7 mouse cellular contexts compared by ENCODE assay signal in the genomic region with DNA sequence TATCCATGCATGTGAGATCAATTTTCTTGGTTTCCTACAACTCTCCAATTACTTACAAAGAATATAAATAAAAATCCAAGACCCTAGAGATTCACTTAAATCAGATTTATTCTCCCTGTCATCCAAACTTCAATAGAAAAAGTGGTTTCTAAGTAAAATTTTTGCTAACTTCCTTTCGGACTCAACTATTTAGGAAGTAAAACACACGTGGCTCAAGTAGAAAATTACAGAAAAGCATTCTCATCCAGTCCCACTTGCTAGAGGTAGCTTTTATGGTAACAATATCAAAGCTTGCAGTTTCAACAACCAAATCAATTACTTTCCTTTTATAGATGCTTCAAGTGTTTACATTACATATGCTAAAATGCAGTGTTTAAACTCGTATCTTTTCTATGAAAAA. TPM values are rescaled to one million over a fixed set of nuclear protein-coding genes. Genes with fewer than 3 reads are reported as not detected.
DNase-seq lines count a peak whose midpoint lies in the region; ATAC-seq and TF ChIP-seq lines count a peak whose summit lies in the region.

No protein-coding gene starts in this region.

- no peak for ATAC-seq in neural tube, embryonic 11.5 days (ENCODE audit: insufficient read depth, low FRiP score, low TSS enrichment)
- ATAC-seq in forebrain, postnatal 0 days: no peak
- no peak for ATAC-seq in liver, embryonic 13.5 days (ENCODE audit: low read depth)

- no peak for DNase-seq in neural tube, embryonic 11.5 days (ENCODE audit: low spot score)
- no peak for DNase-seq in neural tube, embryonic 10.5 days (ENCODE audit: extremely low spot score, low spot score)
- no peak for DNase-seq in forebrain, postnatal 0 days
- DNase-seq in liver, embryonic 13.5 days: no peak
- no peak for DNase-seq in adrenal gland, postnatal 4 days (ENCODE audit: low spot score in 2 of 2)
- no peak for DNase-seq in adrenal gland, adult 2 months
- no peak for DNase-seq in embryo, embryonic 11 days

- H3K4me2 ChIP-seq in neural tube, embryonic 11.5 days (ENCODE audit: low read depth): peak overlapping the region; percentile 48
- H3K4me2 ChIP-seq in forebrain, postnatal 0 days (ENCODE audit: low read depth): peak overlapping the region; percentile 76
- peak overlapping the region; percentile 92 for H3K4me2 ChIP-seq in liver, embryonic 13.5 days

- no peaks in the 10 kb centered on the region for H3K9me3 ChIP-seq in neural tube, embryonic 11.5 days (ENCODE audit: control insufficient read depth, low read length)
- no peaks in the 10 kb centered on the region for H3K9me3 ChIP-seq in forebrain, postnatal 0 days (ENCODE audit: low read length)
- no peaks in the 10 kb centered on the region for H3K9me3 ChIP-seq in liver, embryonic 13.5 days (replicated peaks)

- H3K4me1 ChIP-seq in neural tube, embryonic 11.5 days (ENCODE audit: control insufficient read depth, insufficient read depth, low read length): peaks cover 14% of the 10 kb centered on the region
- peaks cover 19% of the 10 kb centered on the region for H3K4me1 ChIP-seq in forebrain, postnatal 0 days (ENCODE audit: insufficient read depth)
- H3K4me1 ChIP-seq in liver, embryonic 13.5 days (replicated peaks): peaks cover 37% of the 10 kb centered on the region

- H3K4me3 ChIP-seq in neural tube, embryonic 11.5 days (ENCODE audit: low read depth, low read length): peak overlapping the region; percentile 94
- peak overlapping the region; percentile 100 for H3K4me3 ChIP-seq in forebrain, postnatal 0 days (ENCODE audit: low read depth, low read length)
- H3K4me3 ChIP-seq in liver, embryonic 13.5 days (replicated peaks): peak overlapping the region; percentile 88

- H3K36me3 ChIP-seq in neural tube, embryonic 11.5 days (ENCODE audit: control insufficient read depth, insufficient read depth, low read length): peaks cover 2% of the 10 kb centered on the region; the same call in 1 of the 2 replicates
- 0 out of 2 replicates have a peak, but pooled peaks cover 3% of the 10 kb centered on the region for H3K36me3 ChIP-seq in forebrain, postnatal 0 days (ENCODE audit: insufficient read depth)
- peaks cover 14% of the 10 kb centered on the region for H3K36me3 ChIP-seq in liver, embryonic 13.5 days

- no peak overlapping the region for H3K9ac ChIP-seq in neural tube, embryonic 11.5 days (ENCODE audit: low read length)
- no peak overlapping the region for H3K9ac ChIP-seq in forebrain, postnatal 0 days
- peak overlapping the region; percentile 89 for H3K9ac ChIP-seq in liver, embryonic 13.5 days

- no peak for TF ChIP-seq CTCF in forebrain, postnatal 0 days (IDR thresholded peaks at IDR 0.05; ENCODE audit: low read depth)

- no peak overlapping the region for H3K27ac ChIP-seq in neural tube, embryonic 11.5 days (ENCODE audit: low read depth, low read length)
- no peak overlapping the region for H3K27ac ChIP-seq in forebrain, postnatal 0 days (ENCODE audit: low read depth, low read length)
- H3K27ac ChIP-seq in liver, embryonic 13.5 days: no peak overlapping the region

- 41% methylated on average over 3 of the region's 3 CpGs for WGBS in neural tube, embryonic 11.5 days
- 27% methylated on average over 3 of the region's 3 CpGs for WGBS in forebrain, postnatal 0 days
- WGBS in liver, embryonic 13.5 days (ENCODE audit: insufficient replicate concordance): 12% methylated on average over 3 of the region's 3 CpGs

- no peaks in the 10 kb centered on the region for H3K27me3 ChIP-seq in neural tube, embryonic 11.5 days (ENCODE audit: control insufficient read depth, insufficient read depth, low read length)
- no peaks in the 10 kb centered on the region for H3K27me3 ChIP-seq in forebrain, postnatal 0 days (ENCODE audit: insufficient read depth, low read length)
- H3K27me3 ChIP-seq in liver, embryonic 13.5 days: no peaks in the 10 kb centered on the region

RNA-seq across cellular contexts. Expression of a gene that starts 21.6 kb away (rescaled TPM):
- polyA plus RNA-seq in neural tube, embryonic 11.5 days (2014; fragmentation: Nextera tagmentation; extraction: Ambion mirVana): 0.32 and 0.39 TPM in 2 replicates
- 0.14 and 0.23 TPM in 2 replicates for total RNA-seq in forebrain, postnatal 0 days (2014; rRNA removed)
- 0.27 and 0.33 TPM in 2 replicates for polyA plus RNA-seq in forebrain, postnatal 0 days (2015; fragmentation: Nextera tagmentation; extraction: Ambion mirVana)
- 0.10 TPM in 1 of 2 replicates, not detected in the other for polyA plus RNA-seq in liver, embryonic 13.5 days (2015; fragmentation: Nextera tagmentation; extraction: Ambion mirVana)
- 1 to 10 TPM in 1 of 2 experiments, under 1 TPM in 1; 0.53 to 1.0 TPM for total RNA-seq in adrenal gland, postnatal 4 days (2021)
- under 1 TPM in 1 of 2 experiments, not detected in 1; 0.12 TPM for total RNA-seq in adrenal gland, adult 2 months (2021)
- not detected in 2 replicates for polyA plus RNA-seq in adrenal gland, adult 2 months (2012; rRNA removed)

RNA-seq across cellular contexts. Expression of a gene that starts 27.4 kb away (rescaled TPM):
- 171 and 188 TPM in 2 replicates for polyA plus RNA-seq in neural tube, embryonic 11.5 days (2014; fragmentation: Nextera tagmentation; extraction: Ambion mirVana)
- total RNA-seq in forebrain, postnatal 0 days (2014; rRNA removed): 71.3 and 87.9 TPM in 2 replicates
- 156 TPM in 2 replicates for polyA plus RNA-seq in forebrain, postnatal 0 days (2015; fragmentation: Nextera tagmentation; extraction: Ambion mirVana)
- 73.9 and 80.1 TPM in 2 replicates for polyA plus RNA-seq in liver, embryonic 13.5 days (2015; fragmentation: Nextera tagmentation; extraction: Ambion mirVana)
- total RNA-seq in adrenal gland, postnatal 4 days (2021): 100 to 1,000 TPM; 169 to 176 TPM
- total RNA-seq in adrenal gland, adult 2 months (2021): 100 to 1,000 TPM; 149 to 180 TPM
- polyA plus RNA-seq in adrenal gland, adult 2 months (2012; rRNA removed): 40.2 and 58.2 TPM in 2 replicates
